Mouse (Mus musculus) limb, embryonic 11.5 days (tissue): Measurements from ENCODE around the gene Srp14. TPM values are rescaled to one million over a fixed set of nuclear protein-coding genes. Genes with fewer than 3 reads are reported as not detected.

ENCODE experiments used
- ATAC-seq: fragments of 200-750 bp; cut with Nextera tagmentation; 2 replicates; pipeline ENCODE4 v1.8.0; 2017; ENCODE audit warnings: low read depth; ENCODE audit not compliant: insufficient number of reproducible peaks, low FRiP score, low TSS enrichment
- DNase-seq: peaks from one replicate; pipeline ENCODE4 v3.0.0-alpha.2; 2015; ENCODE audit warnings: low spot score
- H3K27ac ChIP-seq: fragments of 300-500 bp; sonication (generic); replicated peaks from 2 replicates; pipeline ENCODE4 v1.5.1; 2014; ENCODE audit warnings: low read depth, mild to moderate bottlenecking, low read length
- H3K27me3 ChIP-seq: fragments of 300-500 bp; sonication (generic); 2 replicates; pipeline ENCODE4 v1.6.1; 2014; ENCODE audit warnings: mild to moderate bottlenecking, low read length, mixed read lengths; ENCODE audit not compliant: control insufficient read depth, insufficient read depth
- H3K36me3 ChIP-seq: fragments of 300-500 bp; sonication (generic); 2 replicates; pipeline ENCODE4 v1.6.1; 2014; ENCODE audit warnings: mild to moderate bottlenecking, low read length, moderate library complexity, mixed read lengths; ENCODE audit not compliant: control insufficient read depth, insufficient read depth
- H3K4me1 ChIP-seq: fragments of 300-500 bp; sonication (generic); 2 replicates; pipeline ENCODE4 v1.6.1; 2014; ENCODE audit warnings: low read length, mixed read lengths; ENCODE audit not compliant: control insufficient read depth, insufficient read depth
- H3K4me2 ChIP-seq: fragments of 300-500 bp; sonication (generic); 2 replicates; pipeline ENCODE4 v1.6.1; 2014; ENCODE audit warnings: low read depth, mild to moderate bottlenecking, moderate library complexity; ENCODE audit not compliant: severe bottlenecking
- H3K4me3 ChIP-seq: fragments of 300-500 bp; sonication (generic); 2 replicates; pipeline ENCODE4 v1.5.1; 2014; ENCODE audit warnings: low read depth, low read length
- H3K9ac ChIP-seq: fragments of 300-500 bp; sonication (generic); 2 replicates; pipeline ENCODE4 v1.6.1; 2014; ENCODE audit warnings: mild to moderate bottlenecking, low read length
- H3K9me3 ChIP-seq: fragments of 300-500 bp; sonication (generic); 2 replicates; pipeline ENCODE4 v1.6.1; 2016; ENCODE audit warnings: low read length; ENCODE audit not compliant: control insufficient read depth
- WGBS: fragments of 180-500 bp; shearing (Covaris S2); extraction: QIAGEN DNeasy Blood & Tissue Kit; methylation state at CpG from one replicate; pipeline ENCODE4 v1.1.7; 2014; 5-methylcytosine and 5-hydroxymethylcytosine counted together
- polyA plus RNA-seq: library from polyadenylated mRNA; unstranded; fragments of >200 nt; fragmentation: Nextera tagmentation; extraction: Ambion mirVana; gene quantifications from 2 replicates; pipeline ENCODE4 v1.2.1, GENCODE M21; 2014

Gene Srp14
- polyA plus RNA-seq, 1 experiment from 2014 or later = 231 TPM

GRCm38 (mm10) chr2:118484386-118484898 lies 4.9 kb upstream of the Srp14 start:
- no peak overlapping the region for H3K9ac ChIP-seq
- H3K4me2 ChIP-seq = no peak overlapping the region
- no peaks in the 10 kb centered on the region for H3K27me3 ChIP-seq
- DNase-seq (no peak), ATAC-seq (no peak)
- H3K4me3 ChIP-seq = no peak overlapping the region
- H3K36me3 ChIP-seq = no peaks in the 10 kb centered on the region
- peaks cover 3% of the 10 kb centered on the region; the same call in 1 of the 2 replicates for H3K4me1 ChIP-seq
- H3K27ac ChIP-seq = no peak overlapping the region
- 88% methylated on average over 9 of the region's 9 CpGs for WGBS
- H3K9me3 ChIP-seq = no peaks in the 10 kb centered on the region

- DNase-seq (no peak), ATAC-seq (no peak)
- H3K9me3 ChIP-seq = no peaks in the 10 kb centered on the region
- 85% methylated on average over 5 of the region's 5 CpGs for WGBS
- H3K4me1 ChIP-seq = peaks cover 10% of the 10 kb centered on the region
- no peak overlapping the region for H3K4me3 ChIP-seq
- no peaks in the 10 kb centered on the region for H3K27me3 ChIP-seq
- H3K9ac ChIP-seq = no peak overlapping the region
- no peak overlapping the region for H3K27ac ChIP-seq
- H3K36me3 ChIP-seq = no peaks in the 10 kb centered on the region
- H3K4me2 ChIP-seq = no peak overlapping the region
Measured at GRCm38 (mm10) chr2:118483032-118483431, 3.5 kb upstream of the Srp14 start.

GRCm38 (mm10) chr2:118480886-118481285 lies 1.4 kb upstream of the Srp14 start:
- no peaks in the 10 kb centered on the region for H3K27me3 ChIP-seq
- ATAC-seq (no peak), DNase-seq (no peak)
- H3K9ac ChIP-seq = no peak overlapping the region
- no peak overlapping the region for H3K27ac ChIP-seq
- no peak overlapping the region for H3K4me3 ChIP-seq
- WGBS = 91% methylated on average over 7 of the region's 7 CpGs
- peaks cover 4% of the 10 kb centered on the region; the same call in 1 of the 2 replicates for H3K36me3 ChIP-seq
- peaks cover 8% of the 10 kb centered on the region for H3K4me1 ChIP-seq
- no peaks in the 10 kb centered on the region for H3K9me3 ChIP-seq
- no peak overlapping the region for H3K4me2 ChIP-seq

- 4% methylated on average over 38 of the region's 52 CpGs for WGBS
- Histone ChIP-seq H3K9me3 (no peaks in the 10 kb centered on the region), H3K27ac (no peak overlapping the region), H3K4me1 (peaks cover 8% of the 10 kb centered on the region), H3K27me3 (no peaks in the 10 kb centered on the region), H3K9ac (peak overlapping the region; percentile 83), H3K36me3 (peaks cover 8% of the 10 kb centered on the region; the same call in 1 of the 2 replicates), H3K4me2 (peak overlapping the region; percentile 76), H3K4me3 (peak overlapping the region; percentile 90)
- ATAC-seq = peak; percentile 56
- DNase-seq = no peak
Measured at GRCm38 (mm10) chr2:118478833-118479549, 520 bp downstream of the Srp14 start.

- Histone ChIP-seq H3K9me3 (no peaks in the 10 kb centered on the region), H3K9ac (no peak overlapping the region), H3K4me3 (no peak overlapping the region), H3K4me2 (no peak overlapping the region), H3K4me1 (no peaks in the 10 kb centered on the region), H3K27ac (no peak overlapping the region), H3K36me3 (peaks cover 13% of the 10 kb centered on the region), H3K27me3 (no peaks in the 10 kb centered on the region)
- no peak for ATAC-seq
- DNase-seq = no peak
Measured at GRCm38 (mm10) chr2:118468354-118468753, 11.2 kb downstream of the Srp14 start.

GRCm38 (mm10) chr2:118466601-118467000 lies 12.9 kb downstream of the Srp14 start:
- Histone ChIP-seq H3K27me3 (no peaks in the 10 kb centered on the region), H3K36me3 (peaks cover 14% of the 10 kb centered on the region), H3K4me1 (no peaks in the 10 kb centered on the region), H3K4me3 (no peak overlapping the region), H3K27ac (no peak overlapping the region), H3K9me3 (no peaks in the 10 kb centered on the region), H3K9ac (no peak overlapping the region), H3K4me2 (no peak overlapping the region)
- 54% methylated on average over 1 of the region's 1 CpGs for WGBS
- ATAC-seq (no peak), DNase-seq (no peak)

GRCm38 (mm10) chr2:118465894-118466293 lies 13.6 kb downstream of the Srp14 start:
- Histone ChIP-seq H3K9ac (no peak overlapping the region), H3K4me2 (no peak overlapping the region), H3K27me3 (no peaks in the 10 kb centered on the region), H3K27ac (no peak overlapping the region), H3K4me3 (no peak overlapping the region), H3K4me1 (no peaks in the 10 kb centered on the region), H3K9me3 (no peaks in the 10 kb centered on the region), H3K36me3 (peaks cover 13% of the 10 kb centered on the region)
- WGBS = 82% methylated on average over 2 of the region's 2 CpGs
- DNase-seq = no peak
- no peak for ATAC-seq

GRCm38 (mm10) chr2:118464450-118464849 lies 15.1 kb downstream of the Srp14 start:
- ATAC-seq (no peak), DNase-seq (no peak)
- H3K27ac ChIP-seq = no peak overlapping the region
- H3K4me3 ChIP-seq = no peak overlapping the region
- peaks cover 10% of the 10 kb centered on the region for H3K36me3 ChIP-seq
- H3K27me3 ChIP-seq = no peaks in the 10 kb centered on the region
- WGBS = 77% methylated on average over 3 of the region's 3 CpGs
- no peak overlapping the region for H3K9ac ChIP-seq
- no peaks in the 10 kb centered on the region for H3K4me1 ChIP-seq
- no peaks in the 10 kb centered on the region for H3K9me3 ChIP-seq
- H3K4me2 ChIP-seq = no peak overlapping the region
